Mouse (Mus musculus): ENCODE data around the gene Dync1i1.

Dync1i1 gene

DNA sequence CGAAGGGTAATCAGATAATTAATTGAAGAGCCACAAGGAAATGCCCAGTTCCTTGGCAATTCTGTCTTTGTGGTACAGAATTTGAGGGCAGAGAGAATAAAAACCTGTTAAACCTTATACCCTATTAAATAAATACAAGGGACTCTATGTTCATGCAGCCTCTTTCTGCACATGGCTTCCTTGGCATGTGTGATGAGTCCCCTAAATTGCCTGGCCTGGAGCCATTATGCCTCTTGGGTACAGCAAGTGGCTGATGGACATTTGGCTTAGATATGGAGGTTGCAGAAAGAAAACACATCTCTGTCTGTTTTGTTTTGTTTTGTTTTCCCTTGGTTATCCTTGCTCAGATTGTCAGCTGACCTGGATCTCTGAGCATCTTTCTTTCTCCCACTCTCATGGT is 43.1 kb downstream of the Dync1i1 start:
- no peak for DNase-seq (ENCODE audit: extremely low read depth, insufficient read length, low spot score)

DNA sequence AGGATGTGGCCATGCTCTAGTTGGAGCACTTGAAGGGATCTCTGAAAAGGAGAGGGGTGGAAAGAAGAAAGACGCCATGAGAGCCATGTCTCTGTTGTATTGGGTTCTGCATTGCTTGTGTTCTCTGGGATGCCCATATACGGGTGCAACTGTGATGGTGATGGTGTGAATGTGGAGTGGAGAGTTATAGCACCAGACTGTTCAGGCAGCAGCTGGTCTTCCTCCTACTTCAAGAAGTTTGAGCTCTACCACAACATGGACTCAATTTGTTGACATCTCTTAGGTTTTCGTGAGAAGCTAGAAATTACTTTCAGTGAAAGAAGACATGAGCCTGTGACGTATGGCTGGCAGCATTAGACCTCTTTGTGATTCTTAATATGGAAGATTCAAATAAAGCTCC is 44.8 kb downstream of the Dync1i1 start:
- no peak for DNase-seq (ENCODE audit: extremely low read depth, insufficient read length, low spot score)

DNA sequence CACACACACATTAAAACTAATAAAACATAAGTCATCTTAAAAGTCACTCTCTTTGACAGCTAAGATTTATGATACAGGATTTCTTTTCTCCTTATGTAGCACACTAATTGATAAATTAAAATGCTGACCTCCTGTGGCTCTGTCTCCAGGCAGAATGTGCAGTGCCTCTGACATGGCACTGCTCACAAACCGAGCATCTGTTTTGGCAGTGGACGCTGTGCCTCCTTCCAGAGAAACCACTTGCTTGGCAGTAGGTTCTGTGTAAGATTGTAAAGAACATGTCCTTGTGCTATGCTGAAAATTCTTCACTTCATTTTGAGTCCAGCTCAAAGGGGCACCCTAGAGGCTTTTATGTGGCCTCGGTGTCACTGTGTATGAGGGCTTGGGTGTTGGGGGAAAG is 50.0 kb downstream of the Dync1i1 start:
- no peak for DNase-seq (ENCODE audit: extremely low read depth, insufficient read length, low spot score)

- no peak for DNase-seq (ENCODE audit: extremely low read depth, insufficient read length, low spot score)
Observed at GRCm38 (mm10) chr6:5781752-5782151, 56.3 kb downstream of the Dync1i1 start.

DNA sequence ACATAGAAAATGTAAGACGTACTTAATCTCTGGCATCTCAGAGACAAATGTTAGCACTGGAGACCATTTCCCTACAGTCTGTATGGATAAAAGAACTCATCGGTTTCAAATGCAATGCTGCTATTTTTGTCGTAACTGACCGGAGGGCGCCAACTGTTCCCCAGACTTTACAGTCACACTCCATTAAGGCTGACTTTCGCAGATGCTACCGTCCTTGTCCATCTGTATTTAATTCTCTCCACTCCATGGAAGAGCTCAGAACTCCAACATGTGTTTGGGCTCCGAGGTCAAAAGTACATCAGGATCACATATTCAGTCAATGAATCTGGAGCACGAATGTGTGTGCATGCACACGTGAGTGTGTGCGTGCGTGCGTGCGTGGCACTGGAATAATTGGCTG is 58.4 kb downstream of the Dync1i1 start:
- DNase-seq (ENCODE audit: extremely low read depth, insufficient read length, low spot score) = no peak

GRCm38 (mm10) chr6:5790607-5791006 is 65.2 kb downstream of the Dync1i1 start:
- no peak for DNase-seq (ENCODE audit: extremely low read depth, insufficient read length, low spot score)

DNA sequence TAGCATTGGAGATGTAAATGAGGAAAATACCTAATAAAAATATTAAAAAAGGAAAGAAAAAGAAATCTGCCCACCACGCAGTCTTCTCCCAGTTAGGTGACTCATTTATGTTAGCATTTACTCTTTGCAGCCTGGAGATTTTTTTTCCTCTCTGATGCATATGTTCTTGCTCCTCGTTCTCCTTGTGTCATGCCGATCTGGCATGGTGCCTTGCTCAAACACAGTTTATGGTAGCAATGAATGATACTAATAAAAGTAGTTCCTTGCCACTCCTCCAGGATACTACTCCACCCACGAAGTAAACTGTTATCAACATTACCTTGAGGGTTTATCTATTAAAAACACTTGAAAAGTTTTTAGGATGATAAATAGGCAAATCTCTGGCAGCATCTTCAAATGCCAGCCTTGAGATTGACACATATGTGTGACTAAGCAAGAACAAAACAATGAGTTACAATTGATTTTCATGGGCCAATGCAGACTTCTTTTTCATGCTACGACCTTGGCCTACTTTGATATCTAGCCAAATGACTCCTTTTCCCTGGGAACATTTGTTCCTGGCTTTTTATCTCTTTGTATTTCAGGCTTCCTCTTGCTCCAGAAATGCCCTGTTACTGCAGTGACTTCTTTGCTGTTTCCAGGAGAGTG is 68.8 kb downstream of the Dync1i1 start:
- no peak for DNase-seq (ENCODE audit: extremely low read depth, insufficient read length, low spot score)

- no peak for DNase-seq (ENCODE audit: extremely low read depth, insufficient read length, low spot score)
Observed at GRCm38 (mm10) chr6:5795314-5795713, 69.9 kb downstream of the Dync1i1 start.

- DNase-seq (ENCODE audit: extremely low read depth, insufficient read length, low spot score) = peak; percentile 26
Observed at GRCm38 (mm10) chr6:5802124-5802839, 76.8 kb downstream of the Dync1i1 start.

DNA sequence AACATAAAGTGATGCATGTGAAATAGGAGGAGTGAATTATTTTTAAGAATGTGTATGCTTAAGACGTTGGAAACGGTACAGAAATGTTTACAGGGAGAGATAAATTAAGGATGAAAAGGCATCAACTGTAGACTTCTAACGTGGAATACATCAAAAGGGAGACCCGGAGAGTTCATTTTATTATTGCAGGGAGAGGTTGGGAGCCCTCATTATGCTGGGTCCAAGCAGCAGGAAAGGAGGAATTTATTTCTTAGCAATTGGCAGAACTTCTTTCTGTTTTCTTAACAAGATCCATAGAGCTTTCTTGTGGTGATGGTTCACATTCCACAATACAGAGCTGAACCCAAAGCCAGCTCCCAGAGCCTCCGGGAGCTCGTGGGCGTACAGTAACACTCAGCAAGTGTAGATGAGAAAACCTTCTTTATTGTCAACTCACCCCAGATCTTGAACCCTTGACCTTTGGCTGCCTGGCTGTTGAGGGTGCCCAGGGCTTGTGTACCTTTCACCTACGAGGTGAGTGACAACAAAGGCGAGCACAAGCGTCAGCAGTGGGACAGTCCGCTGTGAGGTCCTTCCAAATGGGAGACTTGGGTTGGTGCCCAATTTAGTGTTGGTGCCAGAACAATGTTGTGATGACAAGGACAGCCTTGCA is 77.5 kb downstream of the Dync1i1 start:
- DNase-seq (ENCODE audit: extremely low read depth, insufficient read length, low spot score) = no peak

DNA sequence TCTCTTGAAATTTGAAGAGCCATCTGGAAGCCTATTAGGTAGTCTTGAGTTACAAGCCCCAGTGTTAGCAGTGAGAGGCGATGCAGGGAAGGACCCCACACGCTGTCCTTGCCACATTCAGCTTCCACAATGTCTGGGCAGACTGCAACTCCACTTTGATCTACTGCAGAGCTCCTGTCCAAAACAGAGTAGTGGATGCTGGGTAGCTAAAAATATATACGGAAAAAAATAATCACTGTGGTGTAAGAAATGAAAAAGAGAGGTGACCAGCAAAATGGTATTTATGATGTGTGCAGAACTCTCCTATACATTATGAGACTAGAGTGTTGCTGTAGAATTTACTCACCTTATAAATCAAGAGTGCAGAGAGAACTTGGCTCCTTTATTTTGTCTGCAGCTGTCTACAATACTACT is 82.6 kb downstream of the Dync1i1 start:
- DNase-seq (ENCODE audit: extremely low read depth, insufficient read length, low spot score) = no peak

- no peak for DNase-seq (ENCODE audit: extremely low read depth, insufficient read length, low spot score)
Observed at GRCm38 (mm10) chr6:5812076-5812475, 86.6 kb downstream of the Dync1i1 start.

- no peak for DNase-seq (ENCODE audit: extremely low read depth, insufficient read length, low spot score)
Observed at GRCm38 (mm10) chr6:5819674-5820073, 94.2 kb downstream of the Dync1i1 start.

GRCm38 (mm10) chr6:5825461-5825860 is 100.0 kb downstream of the Dync1i1 start:
- DNase-seq (ENCODE audit: extremely low read depth, insufficient read length, low spot score) = no peak

- DNase-seq (ENCODE audit: extremely low read depth, insufficient read length, low spot score) = no peak
Observed at GRCm38 (mm10) chr6:5827064-5827463, 101.6 kb downstream of the Dync1i1 start.

DNA sequence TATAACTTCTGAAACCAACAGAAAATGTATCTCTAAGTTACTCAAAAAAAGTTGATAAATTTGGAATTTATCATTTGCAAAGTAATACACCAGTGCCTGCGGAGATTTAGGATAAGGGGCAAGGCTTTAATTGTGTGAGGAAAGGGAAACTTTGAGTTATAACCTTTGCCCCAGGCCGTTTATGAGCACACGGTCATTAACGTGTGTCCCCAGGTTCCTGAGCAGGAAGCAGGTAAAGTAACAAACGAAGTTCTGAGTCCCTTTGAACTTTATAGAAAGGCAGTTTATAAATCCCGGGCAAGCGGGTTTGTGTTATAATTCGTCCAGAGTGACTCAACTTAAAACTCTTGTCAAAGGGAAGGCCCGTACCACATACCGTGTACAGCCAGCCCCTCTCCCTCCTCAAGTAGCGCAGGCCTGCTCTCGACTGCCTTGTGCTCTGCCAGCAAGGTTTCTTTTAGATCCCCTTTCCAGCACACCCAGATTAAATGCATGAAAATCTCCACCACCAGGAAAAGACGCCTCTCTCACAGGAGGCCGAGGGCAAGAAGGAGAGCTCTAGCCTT is 103.1 kb downstream of the Dync1i1 start:
- DNase-seq (ENCODE audit: extremely low read depth, insufficient read length, low spot score) = no peak

DNA sequence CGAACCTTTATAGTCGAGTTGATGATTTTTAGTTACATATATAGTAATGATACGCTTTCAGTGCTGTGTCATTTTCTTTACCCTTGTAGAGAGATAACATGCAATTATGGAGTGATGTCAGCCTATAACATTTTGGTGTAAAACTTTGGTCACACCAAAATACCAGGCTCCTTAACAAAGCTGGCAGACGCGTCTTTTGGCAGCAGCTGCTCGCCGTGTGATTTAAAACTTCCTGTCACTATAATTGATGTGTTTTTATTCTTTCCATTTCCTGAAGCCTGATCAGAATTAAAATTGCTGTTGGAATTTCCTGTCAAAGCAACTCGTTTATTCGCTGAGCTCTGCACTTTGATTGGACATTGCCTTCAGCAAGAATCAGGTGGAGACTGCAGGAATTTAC is 103.7 kb downstream of the Dync1i1 start:
- DNase-seq (ENCODE audit: extremely low read depth, insufficient read length, low spot score) = no peak

DNA sequence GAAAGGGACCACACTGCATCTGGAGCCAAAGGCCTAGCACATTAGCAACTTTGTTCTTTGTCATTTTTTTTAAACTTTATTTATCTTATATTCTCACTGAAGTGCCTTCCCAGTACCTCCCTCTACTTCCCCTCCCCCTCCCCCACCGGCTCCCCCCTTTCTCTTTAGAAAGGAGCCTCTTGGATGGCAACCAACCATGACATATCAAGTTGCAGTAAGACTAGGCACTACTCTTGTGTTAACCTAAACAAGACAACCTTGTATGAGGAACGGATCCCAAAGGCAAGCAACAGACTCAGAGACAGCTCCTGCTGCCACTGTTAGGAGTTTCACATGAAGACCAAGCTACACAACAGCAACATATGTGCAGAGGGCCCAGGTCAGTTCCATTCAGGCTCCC is 105.3 kb downstream of the Dync1i1 start:
- DNase-seq (ENCODE audit: extremely low read depth, insufficient read length, low spot score) = no peak

GRCm38 (mm10) chr6:5831233-5831632 is 105.8 kb downstream of the Dync1i1 start:
- DNase-seq (ENCODE audit: extremely low read depth, insufficient read length, low spot score) = no peak

DNA sequence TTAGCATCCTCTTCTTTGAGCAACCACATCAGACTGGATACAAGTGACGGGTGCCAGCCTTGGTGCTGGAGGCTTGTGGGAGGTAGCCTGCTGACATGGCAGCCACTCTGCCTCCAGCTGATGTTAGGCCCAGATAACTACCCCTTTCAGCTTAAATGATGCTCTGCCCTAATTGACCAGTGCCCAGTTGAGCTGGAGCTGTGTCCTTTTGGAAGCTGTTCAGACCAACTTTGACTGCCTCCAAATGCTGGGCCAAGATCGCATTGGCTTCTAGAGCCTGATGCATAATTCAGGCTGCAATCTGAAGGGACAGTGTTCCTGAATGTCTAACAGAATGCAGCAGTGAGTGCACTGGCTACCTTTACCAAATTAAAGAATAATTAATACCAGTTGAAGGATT is 107.4 kb downstream of the Dync1i1 start:
- no peak for DNase-seq (ENCODE audit: extremely low read depth, insufficient read length, low spot score)

GRCm38 (mm10) chr6:5842466-5842865 is 117.0 kb downstream of the Dync1i1 start:
- DNase-seq (ENCODE audit: extremely low read depth, insufficient read length, low spot score) = no peak

DNA sequence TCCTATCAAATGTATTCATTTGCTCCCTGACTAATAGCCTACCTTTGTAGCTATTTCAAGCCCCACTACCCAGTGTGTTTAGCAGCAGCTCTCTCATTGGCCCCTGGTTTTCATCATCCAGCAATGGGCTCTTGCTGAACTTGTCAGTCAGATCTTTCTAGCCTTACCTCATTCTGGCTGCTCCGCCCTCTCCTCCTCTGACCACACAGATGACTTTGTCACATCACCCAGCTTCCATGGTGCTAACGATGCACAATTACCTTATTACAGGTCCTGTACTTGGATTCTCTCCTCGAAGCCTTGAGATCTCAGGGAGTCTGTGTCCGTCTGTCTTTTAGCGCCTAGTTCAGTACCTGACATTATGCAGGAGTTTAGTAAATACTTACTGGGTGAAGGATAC is 120.7 kb downstream of the Dync1i1 start:
- DNase-seq (ENCODE audit: extremely low read depth, insufficient read length, low spot score) = no peak

Measured in 3134 (cell line).